Mouse (Mus musculus) midbrain, embryonic 15.5 days (tissue): ENCODE results near the gene Clhc1. TPM values are rescaled to one million over a fixed set of nuclear protein-coding genes. Genes with fewer than 3 reads are reported as not detected.

Experiments
- ATAC-seq: fragments of 200-750 bp; cut with Nextera tagmentation; replicated peaks from 2 replicates; pipeline ENCODE4 v1.8.0; 2017; ENCODE audit warnings: moderate TSS enrichment
- H3K27ac ChIP-seq: fragments of 300-500 bp; sonication (generic); 2 replicates; pipeline ENCODE4 v1.5.1; 2015; ENCODE audit warnings: mild to moderate bottlenecking, inconsistent platforms
- H3K27me3 ChIP-seq: fragments of 300-500 bp; sonication (generic); replicated peaks from 2 replicates; pipeline ENCODE4 v1.6.1; 2015; ENCODE audit warnings: inconsistent platforms
- H3K36me3 ChIP-seq: fragments of 300-500 bp; sonication (generic); replicated peaks from 2 replicates; pipeline ENCODE4 v1.6.1; 2015; ENCODE audit warnings: inconsistent platforms
- H3K4me1 ChIP-seq: fragments of 300-500 bp; sonication (generic); 2 replicates; pipeline ENCODE4 v1.6.1; 2015; ENCODE audit warnings: inconsistent platforms
- H3K4me2 ChIP-seq: fragments of 300-500 bp; sonication (generic); 2 replicates; pipeline ENCODE4 v1.6.1; 2015; ENCODE audit warnings: inconsistent platforms, mild to moderate bottlenecking, moderate library complexity
- H3K4me3 ChIP-seq: fragments of 300-500 bp; sonication (generic); 2 replicates; pipeline ENCODE4 v1.5.1; 2015; ENCODE audit warnings: mild to moderate bottlenecking, inconsistent platforms
- H3K9ac ChIP-seq: fragments of 300-500 bp; sonication (generic); 2 replicates; pipeline ENCODE4 v1.6.1; 2015; ENCODE audit warnings: mild to moderate bottlenecking, inconsistent platforms
- H3K9me3 ChIP-seq: fragments of 300-500 bp; sonication (generic); 2 replicates; pipeline ENCODE4 v1.6.1; 2016; ENCODE audit warnings: inconsistent platforms
- WGBS: fragments of 180-500 bp; shearing (Covaris S2); methylation state at CpG from one replicate; pipeline ENCODE4 v1.1.7; 2015; ENCODE audit warnings: mixed read lengths; 5-methylcytosine and 5-hydroxymethylcytosine counted together
- polyA plus RNA-seq: library from polyadenylated mRNA; unstranded; fragments of >200 nt; fragmentation: Nextera tagmentation; extraction: Ambion mirVana; gene quantifications from 2 replicates; pipeline ENCODE4 v1.2.1, GENCODE M21; 2015

The Clhc1 gene
- 0.19 TPM in 1 of 2 replicates, not detected in the other for polyA plus RNA-seq

- peak; percentile 98 for ATAC-seq
- H3K4me1 ChIP-seq = peaks cover 15% of the 10 kb centered on the region
- peaks cover 19% of the 10 kb centered on the region for H3K36me3 ChIP-seq
- H3K27ac ChIP-seq = peak within 1 kb of the TSS; percentile 94
- H3K4me3 ChIP-seq = peak within 1 kb of the TSS; percentile 90
- H3K9me3 ChIP-seq = no peaks in the 10 kb centered on the region
- H3K27me3 ChIP-seq = no peaks in the 10 kb centered on the region
- peak within 1 kb of the TSS; percentile 61 for H3K4me2 ChIP-seq
- WGBS = under 1% methylated on average over 46 of the region's 46 CpGs
- H3K9ac ChIP-seq = peak within 1 kb of the TSS; percentile 90
Measured at GRCm38 (mm10) chr11:29547752-29548503, at the start of gene Clhc1, which contains the start of gene Rps27a. TSS of gene Clhc1 (plus strand) at chr11:29547950. TSS of gene Rps27a (minus strand) at chr11:29548109.

- Histone ChIP-seq H3K9ac (no peak overlapping the region), H3K27ac (no peak overlapping the region), H3K4me3 (no peak overlapping the region), H3K36me3 (peaks cover 29% of the 10 kb centered on the region), H3K4me2 (no peak overlapping the region), H3K4me1 (no peaks in the 10 kb centered on the region), H3K27me3 (no peaks in the 10 kb centered on the region), H3K9me3 (no peaks in the 10 kb centered on the region)
- ATAC-seq = no peak
- 92% methylated on average over 10 of the region's 10 CpGs for WGBS
Measured at GRCm38 (mm10) chr11:29503948-29504893, 43.5 kb upstream of the Clhc1 start.

GRCm38 (mm10) chr11:29504899-29505625 is 42.7 kb upstream of the Clhc1 start:
- H3K36me3 ChIP-seq = peaks cover 24% of the 10 kb centered on the region
- no peak overlapping the region for H3K4me3 ChIP-seq
- no peak overlapping the region for H3K9ac ChIP-seq
- no peaks in the 10 kb centered on the region for H3K9me3 ChIP-seq
- ATAC-seq = no peak
- H3K4me2 ChIP-seq = no peak overlapping the region
- no peaks in the 10 kb centered on the region for H3K27me3 ChIP-seq
- WGBS = 96% methylated on average over 2 of the region's 2 CpGs
- no peaks in the 10 kb centered on the region for H3K4me1 ChIP-seq
- no peak overlapping the region for H3K27ac ChIP-seq

- H3K27me3 ChIP-seq = no peaks in the 10 kb centered on the region
- no peaks in the 10 kb centered on the region for H3K9me3 ChIP-seq
- H3K4me2 ChIP-seq = no peak overlapping the region
- no peak overlapping the region for H3K27ac ChIP-seq
- no peak overlapping the region for H3K4me3 ChIP-seq
- H3K36me3 ChIP-seq = peaks cover 9% of the 10 kb centered on the region
- 0 out of 2 replicates have a peak, but pooled peaks cover 4% of the 10 kb centered on the region for H3K4me1 ChIP-seq
- ATAC-seq = no peak
- no peak overlapping the region for H3K9ac ChIP-seq
- 95% methylated on average over 1 of the region's 1 CpGs for WGBS
Measured at GRCm38 (mm10) chr11:29509421-29509820, 38.3 kb upstream of the Clhc1 start.

GRCm38 (mm10) chr11:29512818-29513535 is 34.8 kb upstream of the Clhc1 start:
- Histone ChIP-seq H3K9me3 (no peaks in the 10 kb centered on the region), H3K27ac (no peak overlapping the region), H3K9ac (no peak overlapping the region), H3K4me2 (no peak overlapping the region), H3K27me3 (no peaks in the 10 kb centered on the region), H3K36me3 (peaks cover 3% of the 10 kb centered on the region; the same call in 1 of the 2 replicates), H3K4me3 (no peak overlapping the region), H3K4me1 (0 out of 2 replicates have a peak, but pooled peaks cover 6% of the 10 kb centered on the region)
- no peak for ATAC-seq
- 92% methylated on average over 4 of the region's 4 CpGs for WGBS

- no peaks in the 10 kb centered on the region for H3K27me3 ChIP-seq
- peak overlapping the region; percentile 58; the same call in 1 of the 2 replicates for H3K27ac ChIP-seq
Measured at GRCm38 (mm10) chr11:29514325-29514681, 33.4 kb upstream of the Clhc1 start.

GRCm38 (mm10) chr11:29514682-29515412 is 32.9 kb upstream of the Clhc1 start, which contains the start of gene Prorsd1:
TSS of gene Prorsd1 (minus strand) at chr11:29515033.
- H3K4me2 ChIP-seq = peak within 1 kb of the TSS; percentile 67
- peak within 1 kb of the TSS; percentile 36; the same call in 1 of the 2 replicates for H3K9ac ChIP-seq
- peak; percentile 98 for ATAC-seq
- no peaks in the 10 kb centered on the region for H3K27me3 ChIP-seq
- 0 out of 2 replicates have a peak, but pooled peaks cover 6% of the 10 kb centered on the region for H3K4me1 ChIP-seq
- peak within 1 kb of the TSS; percentile 45 for H3K4me3 ChIP-seq
- H3K27ac ChIP-seq = peak within 1 kb of the TSS; percentile 58
- WGBS = 2% methylated on average over 40 of the region's 40 CpGs
- peaks cover 3% of the 10 kb centered on the region; the same call in 1 of the 2 replicates for H3K36me3 ChIP-seq
- no peaks in the 10 kb centered on the region for H3K9me3 ChIP-seq

More at GRCm38 (mm10) chr11:29514325-29514681, 33.4 kb upstream of the Clhc1 start:
- H3K4me3 ChIP-seq = peak overlapping the region; percentile 45
- H3K9me3 ChIP-seq = no peaks in the 10 kb centered on the region
- H3K4me2 ChIP-seq = peak overlapping the region; percentile 67
- ATAC-seq = peak; percentile 6; the same call in 1 of the 2 replicates
- 27% methylated on average over 10 of the region's 10 CpGs for WGBS
- H3K4me1 ChIP-seq = 0 out of 2 replicates have a peak, but pooled peaks cover 6% of the 10 kb centered on the region
- peaks cover 3% of the 10 kb centered on the region; the same call in 1 of the 2 replicates for H3K36me3 ChIP-seq
- H3K9ac ChIP-seq = peak overlapping the region; percentile 36; the same call in 1 of the 2 replicates

- Histone ChIP-seq H3K9me3 (no peaks in the 10 kb centered on the region), H3K36me3 (peaks cover 8% of the 10 kb centered on the region), H3K4me2 (peak within 1 kb of the TSS; percentile 70), H3K27me3 (no peaks in the 10 kb centered on the region), H3K4me1 (peaks cover 21% of the 10 kb centered on the region), H3K27ac (peak within 1 kb of the TSS; percentile 82), H3K4me3 (peak within 1 kb of the TSS; percentile 60), H3K9ac (peak within 1 kb of the TSS; percentile 69)
- WGBS = 3% methylated on average over 46 of the region's 47 CpGs
- peak; percentile 98 for ATAC-seq
Measured at GRCm38 (mm10) chr11:29525988-29526794, 21.6 kb upstream of the Clhc1 start, which contains the start of gene Mtif2. TSS of gene Mtif2 (plus strand) at chr11:29526408.

- Histone ChIP-seq H3K9ac (no peak overlapping the region), H3K4me3 (no peak overlapping the region), H3K9me3 (no peaks in the 10 kb centered on the region), H3K27ac (no peak overlapping the region), H3K4me2 (no peak overlapping the region), H3K36me3 (peaks cover 33% of the 10 kb centered on the region), H3K4me1 (no peaks in the 10 kb centered on the region), H3K27me3 (no peaks in the 10 kb centered on the region)
- ATAC-seq = no peak
- WGBS = 97% methylated on average over 1 of the region's 1 CpGs
Measured at GRCm38 (mm10) chr11:29538201-29538600, 9.5 kb upstream of the Clhc1 start.
